Mouse (Mus musculus) ovary, adult 2 months (tissue): ENCODE data around the gene Fbxw8. TPM values are rescaled to one million over a fixed set of nuclear protein-coding genes. Genes with fewer than 3 reads are reported as not detected.

Experiments used
- polyA plus RNA-seq: library from polyadenylated mRNA; depleted of rRNA; stranded (reverse); fragments of >200 nt; gene quantifications from 2 replicates; pipeline ENCODE4 v1.2.3, GENCODE M21; 2012; rRNA removed

Gene Fbxw8
- polyA plus RNA-seq: 86.6 and 90.9 TPM in 2 replicates

GRCm38 (mm10) chr5:118154839-118155564 lies at the start of gene Fbxw8:
Gene Fbxw8 (minus strand): TSS chr5:118155464.

GRCm38 (mm10) chr5:118164581-118164980 lies 9.3 kb upstream of the Fbxw8 start, which contains the start of gene Hrk:
Gene Hrk (plus strand): TSS chr5:118164648.

GRCm38 (mm10) chr5:118027698-118028190 lies 127.5 kb downstream of the Fbxw8 start, which contains the start of gene Tesc:
Gene Tesc (plus strand): TSS chr5:118027743.

Other genes starting within 250 kb of the Fbxw8 start
- gene Fbxo21, start 178.7 kb downstream of the Fbxw8 start, polyA plus RNA-seq: 124 and 141 TPM in 2 replicates
- gene Tesc, start 127.7 kb downstream of the Fbxw8 start, polyA plus RNA-seq: 8.7 and 21.5 TPM in 2 replicates
- gene Hrk, start 9.2 kb upstream of the Fbxw8 start, polyA plus RNA-seq: 0.07 and 0.25 TPM in 2 replicates
- 6.6 and 9.3 TPM in 2 replicates for gene Rnft2, start 89.7 kb upstream of the Fbxw8 start, polyA plus RNA-seq
- gene 2410131K14Rik, start 89.8 kb upstream of the Fbxw8 start, polyA plus RNA-seq: 12.6 and 15.3 TPM in 2 replicates